8 mouse cellular contexts compared by ENCODE assay signal in genomic region chr15:99614753-99615152, GRCm38 (mm10). TPM values are rescaled to one million over a fixed set of nuclear protein-coding genes. Genes with fewer than 3 reads are reported as not detected.
DNase-seq lines count a peak whose midpoint lies in the region; ATAC-seq lines count a peak whose summit lies in the region.
"Had no signal": no experiment of that assay in that cellular context is flagged by ENCODE, and none has a peak within 500 bp of the region (broad histone marks: within the 10 kb centered on the region; RNA-seq: fewer than 3 reads in every experiment).

No protein-coding gene starts in this region.

- DNase-seq in liver = peak; percentile 30
- DNase-seq in heart, postnatal 14 days = peak; percentile 23 to 60

- peaks cover 11% of the 10 kb centered on the region for H3K36me3 ChIP-seq in liver, embryonic 12.5 days
- H3K36me3 ChIP-seq in embryonic facial prominence, embryonic 15.5 days = no peaks in the 10 kb centered on the region
- H3K36me3 ChIP-seq in midbrain, embryonic 15.5 days (replicated peaks) = no peaks in the 10 kb centered on the region

- no peak for ATAC-seq in liver, embryonic 12.5 days
- ATAC-seq in embryonic facial prominence, embryonic 15.5 days (ENCODE audit: insufficient number of reproducible peaks, low FRiP score, low TSS enrichment, low read depth) = peak; percentile 67; the same call in 1 of the 2 replicates
- ATAC-seq in midbrain, embryonic 15.5 days (replicated peaks) = no peak
- no peak for ATAC-seq in megakaryocyte, adult 5-6 weeks (ENCODE audit: poor library complexity, severe bottlenecking)
- ATAC-seq in megakaryocyte progenitor cell, adult 5-6 weeks (replicated peaks; ENCODE audit: poor library complexity) = no peak

- no peak overlapping the region for H3K4me2 ChIP-seq in liver, embryonic 12.5 days
- peak overlapping the region; percentile 34 for H3K4me2 ChIP-seq in embryonic facial prominence, embryonic 15.5 days (replicated peaks)
- peak overlapping the region; percentile 30 for H3K4me2 ChIP-seq in midbrain, embryonic 15.5 days
- H3K4me2 ChIP-seq: limb, embryonic 12.5 days had no signal

- H3K27me3 ChIP-seq in liver, embryonic 12.5 days (replicated peaks) = peaks cover 62% of the 10 kb centered on the region
- peaks cover 16% of the 10 kb centered on the region for H3K27me3 ChIP-seq in embryonic facial prominence, embryonic 15.5 days
- H3K27me3 ChIP-seq in midbrain, embryonic 15.5 days (replicated peaks) = no peaks in the 10 kb centered on the region

- intact Hi-C loops in heart, postnatal 14 days (cut with DNase I) = no loop called here

- WGBS in liver, embryonic 12.5 days (ENCODE audit: insufficient replicate concordance) = 12% methylated on average over 12 of the region's 12 CpGs
- 5% methylated on average over 12 of the region's 12 CpGs for WGBS in embryonic facial prominence, embryonic 15.5 days
- 3% methylated on average over 12 of the region's 12 CpGs for WGBS in midbrain, embryonic 15.5 days

- H3K9ac ChIP-seq in liver, embryonic 12.5 days = no peak overlapping the region
- no peak overlapping the region for H3K9ac ChIP-seq in embryonic facial prominence, embryonic 15.5 days
- H3K9ac ChIP-seq in midbrain, embryonic 15.5 days = no peak overlapping the region
- H3K9ac ChIP-seq: limb, embryonic 12.5 days had no signal

- H3K4me1 ChIP-seq in liver, embryonic 12.5 days = no peaks in the 10 kb centered on the region
- H3K4me1 ChIP-seq in embryonic facial prominence, embryonic 15.5 days = peaks cover 32% of the 10 kb centered on the region
- peaks cover 19% of the 10 kb centered on the region for H3K4me1 ChIP-seq in midbrain, embryonic 15.5 days

- no peak overlapping the region for H3K4me3 ChIP-seq in liver, embryonic 12.5 days
- H3K4me3 ChIP-seq in embryonic facial prominence, embryonic 15.5 days (replicated peaks) = no peak overlapping the region
- no peak overlapping the region for H3K4me3 ChIP-seq in midbrain, embryonic 15.5 days
- H3K4me3 ChIP-seq: limb, embryonic 12.5 days had no signal

- 0 out of 2 replicates have a peak, but pooled peaks cover 3% of the 10 kb centered on the region for H3K9me3 ChIP-seq in liver, embryonic 12.5 days (replicated peaks)
- no peaks in the 10 kb centered on the region for H3K9me3 ChIP-seq in embryonic facial prominence, embryonic 15.5 days (replicated peaks)
- H3K9me3 ChIP-seq in midbrain, embryonic 15.5 days = no peaks in the 10 kb centered on the region
- H3K9me3 ChIP-seq: limb, embryonic 12.5 days had no signal

- no peak overlapping the region for H3K27ac ChIP-seq in liver, embryonic 12.5 days
- H3K27ac ChIP-seq in embryonic facial prominence, embryonic 15.5 days (replicated peaks) = peak overlapping the region; percentile 65
- peak overlapping the region; percentile 54 for H3K27ac ChIP-seq in midbrain, embryonic 15.5 days
- H3K27ac ChIP-seq: limb, embryonic 12.5 days had no signal

RNA-seq across cellular contexts. Expression of gene Aqp6, which starts 13.6 kb away (rescaled TPM):
- polyA plus RNA-seq in liver, embryonic 12.5 days (2016; fragmentation: Nextera tagmentation; extraction: Ambion mirVana) = not detected in 2 replicates
- not detected in 2 replicates for polyA plus RNA-seq in embryonic facial prominence, embryonic 15.5 days (2015; fragmentation: Nextera tagmentation; extraction: Ambion mirVana)
- total RNA-seq in heart, postnatal 14 days (2021) = not detected
- polyA plus RNA-seq in midbrain, embryonic 15.5 days (2015; fragmentation: Nextera tagmentation; extraction: Ambion mirVana) = 0.41 and 0.49 TPM in 2 replicates
- total RNA-seq in megakaryocyte, adult 5-6 weeks (2015) = not detected in 2 replicates
- total RNA-seq in megakaryocyte, adult 5-6 weeks (2017) = not detected in 2 replicates
- total RNA-seq in megakaryocyte progenitor cell, adult 5-6 weeks (2015) = not detected in 2 replicates
- not detected in 2 replicates for total RNA-seq in megakaryocyte progenitor cell, adult 5-6 weeks (2017)
- polyA plus RNA-seq: limb, embryonic 12.5 days had no signal

RNA-seq across cellular contexts. Expression of gene Aqp5, which starts 24.2 kb away (rescaled TPM):
- 0.41 and 1.2 TPM in 2 replicates for polyA plus RNA-seq in liver, embryonic 12.5 days (2016; fragmentation: Nextera tagmentation; extraction: Ambion mirVana)
- polyA plus RNA-seq in embryonic facial prominence, embryonic 15.5 days (2015; fragmentation: Nextera tagmentation; extraction: Ambion mirVana) = 3.5 and 6.0 TPM in 2 replicates
- total RNA-seq in heart, postnatal 14 days (2021) = 1 to 10 TPM in 1 of 2 experiments, under 1 TPM in 1; 0.63 to 1.2 TPM
- 1.3 and 1.4 TPM in 2 replicates for polyA plus RNA-seq in midbrain, embryonic 15.5 days (2015; fragmentation: Nextera tagmentation; extraction: Ambion mirVana)
- total RNA-seq in megakaryocyte, adult 5-6 weeks (2015) = not detected in 2 replicates
- not detected in 2 replicates for total RNA-seq in megakaryocyte, adult 5-6 weeks (2017)
- not detected in 2 replicates for total RNA-seq in megakaryocyte progenitor cell, adult 5-6 weeks (2015)
- total RNA-seq in megakaryocyte progenitor cell, adult 5-6 weeks (2017) = not detected in 2 replicates
- polyA plus RNA-seq: limb, embryonic 12.5 days had no signal

RNA-seq across cellular contexts. Expression of gene Aqp2, which starts 35.9 kb away (rescaled TPM):
- polyA plus RNA-seq in liver, embryonic 12.5 days (2016; fragmentation: Nextera tagmentation; extraction: Ambion mirVana) = not detected in 2 replicates
- polyA plus RNA-seq in embryonic facial prominence, embryonic 15.5 days (2015; fragmentation: Nextera tagmentation; extraction: Ambion mirVana) = not detected in 2 replicates
- total RNA-seq in heart, postnatal 14 days (2021) = not detected
- not detected in 2 replicates for polyA plus RNA-seq in midbrain, embryonic 15.5 days (2015; fragmentation: Nextera tagmentation; extraction: Ambion mirVana)
- total RNA-seq in megakaryocyte, adult 5-6 weeks (2015) = not detected in 2 replicates
- not detected in 2 replicates for total RNA-seq in megakaryocyte, adult 5-6 weeks (2017)
- total RNA-seq in megakaryocyte progenitor cell, adult 5-6 weeks (2015) = not detected in 2 replicates
- total RNA-seq in megakaryocyte progenitor cell, adult 5-6 weeks (2017) = not detected in 2 replicates
- polyA plus RNA-seq: limb, embryonic 12.5 days had no signal

RNA-seq across cellular contexts. Expression of gene Racgap1, which starts 36.7 kb away (rescaled TPM):
- polyA plus RNA-seq in liver, embryonic 12.5 days (2016; fragmentation: Nextera tagmentation; extraction: Ambion mirVana) = 93.4 and 96.3 TPM in 2 replicates
- 110 and 118 TPM in 2 replicates for polyA plus RNA-seq in embryonic facial prominence, embryonic 15.5 days (2015; fragmentation: Nextera tagmentation; extraction: Ambion mirVana)
- 10 to 100 TPM in 1 of 2 experiments, 1 to 10 TPM in 1; 8.6 to 12.2 TPM for total RNA-seq in heart, postnatal 14 days (2021)
- 49.0 and 56.9 TPM in 2 replicates for polyA plus RNA-seq in midbrain, embryonic 15.5 days (2015; fragmentation: Nextera tagmentation; extraction: Ambion mirVana)
- total RNA-seq in megakaryocyte, adult 5-6 weeks (2015) = 136 and 140 TPM in 2 replicates
- total RNA-seq in megakaryocyte, adult 5-6 weeks (2017) = 184 and 201 TPM in 2 replicates
- 61.7 and 69.9 TPM in 2 replicates for total RNA-seq in megakaryocyte progenitor cell, adult 5-6 weeks (2015)
- total RNA-seq in megakaryocyte progenitor cell, adult 5-6 weeks (2017) = 69.1 and 69.4 TPM in 2 replicates

RNA-seq across cellular contexts. Expression of gene Asic1, which starts 55.4 kb away (rescaled TPM):
- polyA plus RNA-seq in liver, embryonic 12.5 days (2016; fragmentation: Nextera tagmentation; extraction: Ambion mirVana) = 1.8 and 2.0 TPM in 2 replicates
- polyA plus RNA-seq in embryonic facial prominence, embryonic 15.5 days (2015; fragmentation: Nextera tagmentation; extraction: Ambion mirVana) = 4.4 and 4.6 TPM in 2 replicates
- under 1 TPM; 0.29 to 0.74 TPM for total RNA-seq in heart, postnatal 14 days (2021)
- polyA plus RNA-seq in midbrain, embryonic 15.5 days (2015; fragmentation: Nextera tagmentation; extraction: Ambion mirVana) = 64.0 and 65.9 TPM in 2 replicates
- 0.05 TPM in 1 of 2 replicates, not detected in the other for total RNA-seq in megakaryocyte, adult 5-6 weeks (2015)
- total RNA-seq in megakaryocyte, adult 5-6 weeks (2017) = 0.11 TPM in 1 of 2 replicates, not detected in the other
- not detected in 2 replicates for total RNA-seq in megakaryocyte progenitor cell, adult 5-6 weeks (2015)
- not detected in 2 replicates for total RNA-seq in megakaryocyte progenitor cell, adult 5-6 weeks (2017)
